Mouse (Mus musculus): Measurements from ENCODE around the gene U2surp. TPM values are rescaled to one million over a fixed set of nuclear protein-coding genes. Genes with fewer than 3 reads are reported as not detected.
A peak's percentile ranks its signal among the peaks of the same experiment; 100 is the strongest.

The U2surp gene
- polyA plus RNA-seq, 1 experiment from 2014 or later: 130 TPM

DNA sequence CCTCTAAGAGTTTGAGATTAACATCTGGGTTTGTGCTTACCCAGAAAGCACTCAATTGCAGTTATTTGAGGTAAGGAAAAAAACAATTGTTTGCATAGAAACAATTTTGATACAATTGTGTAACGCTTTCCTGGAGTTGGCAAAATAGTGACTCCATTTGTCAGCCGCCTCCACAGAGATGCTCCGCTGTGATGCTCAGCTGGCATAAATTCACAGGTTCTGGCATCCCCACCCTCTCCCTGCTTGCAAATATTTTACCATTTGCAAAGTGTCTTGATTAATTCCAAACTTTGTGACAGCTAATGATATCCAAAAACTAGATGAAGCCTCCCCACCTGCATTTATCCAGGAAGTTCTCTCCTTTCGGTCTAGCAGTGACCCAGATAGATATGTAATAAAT is 99.7 kb downstream of the U2surp start:
- Histone ChIP-seq H3K36me3 (no peaks in the 10 kb centered on the region), H3K27me3 (ENCODE audit: low read depth, poor library complexity, severe bottlenecking) (no peaks in the 10 kb centered on the region), H3K9me3 (replicated peaks) (no peaks in the 10 kb centered on the region), H3K27ac (no peak overlapping the region), H3K4me3 (no peak overlapping the region), H3K4me1 (peaks cover 17% of the 10 kb centered on the region)
- no peak for DNase-seq (ENCODE audit: low spot score)
- 83% methylated on average over 4 of the region's 4 CpGs for WGBS

DNA sequence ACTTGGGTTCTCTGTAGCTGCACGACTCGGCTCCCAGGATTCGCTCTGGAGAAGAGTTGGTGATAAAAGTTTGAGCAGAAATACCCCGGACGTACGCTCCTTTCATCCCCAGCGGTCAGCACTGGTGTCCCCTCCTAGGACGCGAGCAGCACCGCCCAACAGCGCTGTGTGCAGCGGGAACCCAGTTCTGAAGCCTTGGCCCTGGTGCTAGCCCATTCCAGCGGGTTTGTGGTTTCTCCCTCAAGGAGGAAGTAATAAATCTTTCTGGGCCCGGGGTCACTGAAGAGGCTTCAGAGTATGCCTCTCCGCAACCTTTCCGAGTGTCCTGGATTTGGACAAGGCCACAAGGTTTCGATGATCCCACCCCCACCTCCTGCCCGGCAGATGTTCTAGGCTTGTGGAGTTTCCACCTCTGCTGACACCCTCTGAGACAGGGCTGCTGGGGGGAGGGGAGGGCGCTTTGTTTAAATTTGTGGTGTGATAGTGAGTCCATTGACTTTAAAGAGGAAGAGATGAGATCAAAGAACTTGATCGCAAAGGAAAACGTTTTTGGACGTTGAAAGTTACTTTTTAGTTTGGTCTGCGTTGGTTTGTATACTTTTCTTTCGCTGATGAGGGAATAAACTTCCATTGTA is 104.1 kb downstream of the U2surp start:
- peak overlapping the region; percentile 91 for H3K27ac ChIP-seq
- DNase-seq (ENCODE audit: low spot score): no peak
- WGBS: under 1% methylated on average over 24 of the region's 24 CpGs
- peak overlapping the region; percentile 79 for H3K4me3 ChIP-seq
- peaks cover 41% of the 10 kb centered on the region for H3K4me1 ChIP-seq
- no peaks in the 10 kb centered on the region for H3K9me3 ChIP-seq (replicated peaks)
- peaks cover 6% of the 10 kb centered on the region for H3K36me3 ChIP-seq
- peaks cover 13% of the 10 kb centered on the region; the same call in 1 of the 2 replicates for H3K27me3 ChIP-seq (ENCODE audit: low read depth, poor library complexity, severe bottlenecking)

Other genes with a start within 250 kb of the U2surp start
- 3.5 and 3.6 TPM in 2 replicates for gene Chst2, start 105.3 kb downstream of the U2surp start, polyA plus RNA-seq (2016; fragmentation: Nextera tagmentation; extraction: Ambion mirVana)
- 0.09 and 0.10 TPM in 2 replicates for gene Paqr9, start 47.7 kb upstream of the U2surp start, polyA plus RNA-seq (2016; fragmentation: Nextera tagmentation; extraction: Ambion mirVana)
- 7.0 and 7.1 TPM in 2 replicates for gene Pcolce2, start 125.6 kb upstream of the U2surp start, polyA plus RNA-seq (2016; fragmentation: Nextera tagmentation; extraction: Ambion mirVana)
- 0.90 and 1.4 TPM in 2 replicates for gene Trpc1, start 238.4 kb upstream of the U2surp start, polyA plus RNA-seq (2016; fragmentation: Nextera tagmentation; extraction: Ambion mirVana)

All from limb, embryonic 10.5 days (tissue).